Mouse (Mus musculus): Measurements from ENCODE around the gene Slc17a5.

Slc17a5 gene

DNA sequence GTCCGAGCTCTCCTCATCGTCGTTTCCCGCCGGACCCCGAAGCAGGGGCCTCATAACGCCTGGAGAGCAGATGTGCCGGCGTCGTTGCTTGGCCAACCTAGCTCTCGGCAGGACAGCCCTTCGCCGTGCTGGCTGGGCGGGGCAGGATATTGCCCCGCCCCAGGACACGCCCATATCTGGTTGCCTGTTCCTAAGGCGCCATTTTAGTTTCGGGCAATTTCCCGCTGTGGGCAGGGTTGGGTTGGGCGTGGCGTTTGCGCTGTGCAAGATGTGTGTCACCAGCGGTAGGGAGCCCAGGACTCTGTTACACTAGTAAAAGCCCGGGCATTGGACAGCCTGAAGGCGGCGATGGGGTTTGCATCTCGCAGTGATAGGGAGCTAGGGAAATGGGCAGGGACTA lies at the start of gene Slc17a5:
TSS of gene Slc17a5 (minus strand) at position 128 of the 400 bp plus-strand sequence.
- peak; percentile 92 for DNase-seq (ENCODE audit: low read depth, low spot score)

DNA sequence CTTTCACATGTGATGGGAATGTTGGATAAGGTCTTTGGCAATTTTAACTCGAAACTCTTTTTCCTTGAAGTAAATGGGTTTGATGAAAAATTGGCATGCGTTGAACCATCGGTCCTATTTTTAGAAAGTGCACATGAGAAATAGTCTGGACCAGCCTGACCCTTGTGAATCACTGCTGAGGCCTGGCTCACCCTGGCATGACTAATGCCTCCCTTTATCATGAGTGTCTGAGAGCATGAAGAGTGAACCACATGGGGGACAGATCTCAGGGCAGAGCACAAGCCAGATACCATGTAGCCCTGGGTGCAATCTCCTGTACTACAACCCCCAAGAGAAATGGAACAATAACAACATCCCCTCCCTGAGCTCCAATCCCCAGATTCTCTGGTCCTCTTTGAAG lies 46.1 kb upstream of the Slc17a5 start:
- DNase-seq (ENCODE audit: low read depth, low spot score) = no peak

- no peak for DNase-seq (ENCODE audit: low read depth, low spot score)
Observed at GRCm38 (mm10) chr9:78631755-78632434, 44.1 kb upstream of the Slc17a5 start.

DNA sequence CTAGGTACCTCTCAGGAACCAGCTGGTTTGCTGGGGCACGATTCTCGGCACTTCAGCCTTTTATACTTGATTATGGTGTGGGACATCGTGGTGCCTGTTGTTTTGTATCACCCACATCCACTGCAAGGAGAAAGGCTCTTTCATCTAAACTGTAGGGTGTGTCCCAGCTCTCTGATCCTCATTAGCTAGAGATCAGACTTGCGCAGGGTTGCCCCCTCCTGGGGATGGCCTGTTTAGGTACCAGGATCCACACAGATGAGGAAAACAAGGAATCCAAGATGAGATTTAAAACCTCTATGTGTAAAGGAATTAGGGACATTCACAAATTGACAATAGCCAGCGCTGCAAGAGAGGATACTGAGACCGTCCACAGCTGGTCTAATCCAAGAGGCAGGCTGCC lies 42.1 kb upstream of the Slc17a5 start:
- DNase-seq (ENCODE audit: low read depth, low spot score) = no peak

- no peak for DNase-seq (ENCODE audit: low read depth, low spot score)
Observed at GRCm38 (mm10) chr9:78623301-78623747, 35.5 kb upstream of the Slc17a5 start.

DNA sequence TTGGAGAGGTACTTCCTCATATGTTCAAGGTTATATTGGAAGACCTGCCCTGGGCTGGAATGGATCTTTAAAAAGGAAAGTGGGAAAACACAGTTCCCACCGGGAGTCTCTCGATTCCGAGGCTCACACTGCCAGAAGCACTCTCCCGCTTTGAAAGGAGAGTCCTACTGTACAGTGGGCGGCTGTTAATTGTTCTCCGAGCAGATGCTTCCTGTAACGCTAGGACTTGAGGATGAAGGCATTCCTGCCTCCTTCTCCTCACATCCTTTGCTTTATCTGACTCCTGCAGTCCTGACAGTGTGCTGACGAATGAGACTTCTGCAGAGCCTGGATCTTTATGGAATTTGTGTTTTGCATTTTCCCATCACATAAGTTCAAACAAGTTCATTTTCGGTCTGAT lies 31.4 kb upstream of the Slc17a5 start:
- DNase-seq (ENCODE audit: low read depth, low spot score) = no peak

- no peak for DNase-seq (ENCODE audit: low read depth, low spot score)
Observed at GRCm38 (mm10) chr9:78615401-78616021, 27.7 kb upstream of the Slc17a5 start, which contains the start of gene Cd109. Gene Cd109, plus strand, starts transcription at chr9:78615546.

DNA sequence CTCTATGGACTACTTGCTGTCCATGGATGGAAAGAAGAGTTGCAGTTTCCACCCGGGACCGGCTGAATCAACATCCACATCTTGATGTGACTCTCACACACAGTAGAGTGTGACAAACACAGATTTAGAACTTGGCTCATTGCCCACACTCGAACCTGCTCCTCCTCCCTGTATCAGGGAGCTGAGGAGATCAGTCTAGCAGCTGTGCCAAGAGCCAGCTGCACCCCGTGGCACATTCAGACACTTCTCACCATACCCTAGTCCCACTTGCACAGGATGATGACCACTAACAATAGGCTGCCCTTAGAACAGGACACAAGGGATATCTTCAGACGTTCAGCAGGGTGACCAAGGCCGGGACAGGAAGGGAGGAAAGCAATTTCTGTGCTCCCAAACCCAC lies 26.4 kb upstream of the Slc17a5 start:
- DNase-seq (ENCODE audit: low read depth, low spot score) = no peak

GRCm38 (mm10) chr9:78601046-78601730 lies 13.3 kb upstream of the Slc17a5 start:
- DNase-seq (ENCODE audit: low read depth, low spot score) = no peak

GRCm38 (mm10) chr9:78599927-78600326 lies 12.1 kb upstream of the Slc17a5 start:
- no peak for DNase-seq (ENCODE audit: low read depth, low spot score)

DNA sequence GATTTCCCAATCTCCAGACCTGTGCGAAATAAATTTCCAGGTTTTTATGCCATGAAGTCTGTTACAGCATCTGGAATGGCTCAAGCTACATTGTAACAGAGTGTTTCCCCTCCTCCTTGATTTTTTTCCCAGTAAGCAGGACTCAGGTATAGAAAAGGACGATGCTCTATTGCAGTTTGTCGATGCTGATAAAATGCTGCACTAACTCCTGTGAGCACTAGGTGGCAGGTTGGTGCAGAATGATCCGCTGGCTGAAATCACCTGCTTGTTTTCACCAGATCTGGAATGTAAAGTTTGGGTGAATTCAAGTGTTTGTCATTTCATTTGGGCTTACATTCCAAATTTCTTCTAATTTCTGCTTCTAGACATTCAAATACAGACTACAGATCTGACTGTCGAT lies 9.0 kb upstream of the Slc17a5 start:
- DNase-seq (ENCODE audit: low read depth, low spot score) = no peak

GRCm38 (mm10) chr9:78595769-78596555 lies 8.1 kb upstream of the Slc17a5 start:
- DNase-seq (ENCODE audit: low read depth, low spot score) = no peak

DNA sequence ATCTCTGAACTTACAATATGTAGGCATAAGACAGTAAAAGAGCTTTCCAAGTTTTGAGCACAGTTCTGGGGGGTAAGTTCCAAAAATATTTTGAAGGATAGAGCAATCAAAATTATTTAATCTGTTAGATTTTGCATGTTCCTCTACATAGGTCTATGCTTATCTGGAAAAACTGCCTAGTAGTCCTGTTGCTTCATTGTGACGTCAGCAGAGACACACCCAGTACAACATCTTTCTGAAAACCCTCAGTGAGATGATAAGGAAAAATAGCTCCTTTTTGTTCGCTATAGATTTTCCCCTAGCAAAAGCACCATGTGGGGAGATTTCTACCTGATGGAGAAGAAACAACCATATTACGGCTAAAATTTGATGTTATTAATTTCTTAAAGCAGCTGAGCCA lies 7.4 kb upstream of the Slc17a5 start:
- no peak for DNase-seq (ENCODE audit: low read depth, low spot score)

- DNase-seq (ENCODE audit: low read depth, low spot score) = no peak
Observed at GRCm38 (mm10) chr9:78590471-78590870, 2.6 kb upstream of the Slc17a5 start.

DNA sequence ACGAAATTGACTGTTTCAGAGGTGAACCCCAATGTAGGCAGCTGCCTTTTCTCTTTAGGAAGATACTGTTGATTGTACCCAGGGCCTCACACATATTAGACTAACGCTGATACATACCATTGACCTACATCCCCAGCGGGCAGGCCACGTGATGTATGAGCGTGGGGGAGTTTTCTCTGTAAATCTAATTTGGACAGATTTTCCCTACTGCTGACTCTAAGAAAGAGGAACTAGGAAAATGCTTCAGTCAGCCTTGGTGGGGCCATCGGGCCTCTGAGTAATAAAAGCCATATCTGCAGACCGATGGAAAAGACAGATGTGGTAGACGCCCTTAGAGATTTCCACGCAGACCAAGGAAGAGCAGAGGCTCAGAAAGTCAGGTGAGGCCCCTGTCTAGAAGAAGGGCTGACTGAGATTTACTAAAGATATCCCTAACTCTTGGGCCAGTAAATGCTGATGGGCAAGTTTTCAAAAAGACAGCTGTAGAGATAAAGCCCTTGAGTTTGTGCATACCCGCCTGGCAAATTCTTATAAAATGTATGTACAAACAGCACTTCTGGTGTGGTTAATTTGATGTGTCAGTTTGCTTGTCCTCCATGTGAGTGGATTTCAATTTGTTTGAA lies 681 bp upstream of the Slc17a5 start:
- peak; percentile 38 for DNase-seq (ENCODE audit: low read depth, low spot score)

GRCm38 (mm10) chr9:78587218-78587883 lies 490 bp downstream of the Slc17a5 start:
- peak; percentile 14 for DNase-seq (ENCODE audit: low read depth, low spot score)

DNA sequence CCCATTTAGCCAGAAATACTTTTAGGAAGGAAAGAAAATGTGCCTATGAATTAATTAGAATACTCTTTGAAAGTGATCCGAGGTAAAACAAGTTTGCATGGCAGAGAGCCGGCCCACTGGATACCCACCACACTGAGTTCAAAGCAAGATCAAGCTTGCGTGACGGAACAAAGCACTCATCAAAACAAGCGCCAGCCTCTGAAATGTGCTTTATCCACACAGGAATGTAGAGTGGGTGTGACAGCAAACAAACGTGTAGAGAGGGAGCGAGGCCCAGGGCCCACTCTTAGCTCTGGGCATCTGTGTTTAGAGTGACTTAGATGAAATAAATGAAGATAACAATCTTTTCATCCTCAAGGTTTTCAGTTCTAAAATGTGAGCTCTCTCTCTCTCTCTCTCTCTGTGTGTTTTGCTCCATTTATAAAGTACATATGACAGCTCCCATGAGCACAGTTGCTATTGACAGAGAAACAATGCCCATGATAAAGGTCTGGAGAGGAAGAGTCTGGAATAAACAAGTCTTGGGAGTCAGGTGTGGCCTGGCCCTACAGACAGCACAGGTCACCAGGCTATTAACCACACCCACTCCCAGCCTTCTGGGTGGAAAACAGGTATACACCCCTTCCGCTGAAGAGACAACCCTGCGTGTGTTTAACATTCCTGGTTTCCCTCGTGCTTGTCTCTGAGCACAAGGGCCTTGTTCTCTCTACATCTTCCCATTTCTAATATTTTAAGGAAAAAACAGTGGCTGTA lies 8.0 kb downstream of the Slc17a5 start:
- DNase-seq (ENCODE audit: low read depth, low spot score) = no peak

DNA sequence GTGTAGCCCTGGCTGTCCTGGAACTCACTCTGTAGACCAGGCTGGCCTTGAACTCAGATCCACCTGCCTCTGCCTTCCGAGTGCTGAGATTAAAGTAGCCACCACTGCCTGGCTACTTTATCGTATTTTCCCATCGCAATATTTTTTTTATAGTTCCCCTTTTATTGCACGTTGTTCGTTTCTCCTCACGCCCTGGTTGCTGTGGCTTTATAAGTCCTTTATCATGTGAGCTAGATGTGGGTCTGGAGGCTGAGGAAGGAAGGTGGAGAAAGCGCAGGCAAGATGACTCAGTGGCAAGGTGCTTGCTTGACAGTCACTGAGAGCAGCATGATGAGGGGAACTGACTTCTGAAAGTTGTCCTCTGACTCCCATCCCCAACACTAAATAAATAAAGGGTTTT lies 9.0 kb downstream of the Slc17a5 start:
- DNase-seq (ENCODE audit: low read depth, low spot score) = no peak

GRCm38 (mm10) chr9:78576466-78576865 lies 11.4 kb downstream of the Slc17a5 start:
- no peak for DNase-seq (ENCODE audit: low read depth, low spot score)

DNA sequence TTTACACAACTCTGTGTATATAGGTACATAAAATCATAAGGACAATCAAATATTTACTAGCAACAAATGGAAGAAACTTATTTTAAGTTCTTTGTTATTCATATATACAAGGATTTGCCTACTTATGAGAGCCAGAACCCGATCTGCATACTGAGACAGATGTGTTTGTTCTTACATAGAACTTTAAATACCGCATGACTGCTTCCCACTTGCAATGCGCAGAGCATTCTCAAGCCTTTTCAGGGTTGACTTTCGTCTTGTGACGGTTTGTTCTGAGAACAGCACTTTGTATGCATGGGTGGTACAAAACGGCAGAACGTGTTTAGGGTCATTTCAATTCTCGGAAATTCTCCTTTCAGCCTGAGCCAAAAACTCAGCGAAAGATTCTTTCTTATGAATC lies 17.9 kb downstream of the Slc17a5 start:
- no peak for DNase-seq (ENCODE audit: low read depth, low spot score)
